Mouse (Mus musculus): Measurements from ENCODE around the gene Trim65.
"Not testable (repeated sequence)": the region's sequence is repeated elsewhere in the genome, so short reads cannot be mapped to it uniquely, and the experiment has no call there.

Gene Trim65

GRCm38 (mm10) chr11:116138468-116139138, 7.7 kb upstream of the Trim65 start, which contains the start of gene Mrpl38:
TSS of gene Mrpl38 (minus strand) at chr11:116138868.
- peak; percentile 76 for DNase-seq (ENCODE audit: low read depth, low spot score)

GRCm38 (mm10) chr11:116138096-116138467, 7.2 kb upstream of the Trim65 start:
- DNase-seq (ENCODE audit: low read depth, low spot score) = no peak

- no peak for DNase-seq (ENCODE audit: low read depth, low spot score)
Observed at GRCm38 (mm10) chr11:116134171-116134570, 3.2 kb upstream of the Trim65 start.

- no peak for DNase-seq (ENCODE audit: low read depth, low spot score)
Observed at GRCm38 (mm10) chr11:116133497-116133896, 2.6 kb upstream of the Trim65 start.

- no peak for DNase-seq (ENCODE audit: low read depth, low spot score)
Observed at GRCm38 (mm10) chr11:116132366-116133333, 1.7 kb upstream of the Trim65 start.

GRCm38 (mm10) chr11:116131349-116132170, 632 bp upstream of the Trim65 start:
- DNase-seq (ENCODE audit: low read depth, low spot score) = no peak

GRCm38 (mm10) chr11:116129993-116130487, 888 bp downstream of the Trim65 start:
- DNase-seq (ENCODE audit: low read depth, low spot score) = no peak

- no peak for DNase-seq (ENCODE audit: low read depth, low spot score)
Observed at GRCm38 (mm10) chr11:116129091-116129790, 1.7 kb downstream of the Trim65 start.

- DNase-seq (ENCODE audit: low read depth, low spot score) = no peak
Observed at GRCm38 (mm10) chr11:116127986-116128385, 2.9 kb downstream of the Trim65 start.

- no peak for DNase-seq (ENCODE audit: low read depth, low spot score)
Observed at GRCm38 (mm10) chr11:116127156-116127980, 3.6 kb downstream of the Trim65 start, which contains the start of gene Trim47. TSS of gene Trim47 (minus strand) at chr11:116127210.

GRCm38 (mm10) chr11:116126261-116126660, 4.7 kb downstream of the Trim65 start:
- DNase-seq (ENCODE audit: low read depth, low spot score) = no peak

GRCm38 (mm10) chr11:116121731-116122245, 9.1 kb downstream of the Trim65 start:
- DNase-seq (ENCODE audit: low read depth, low spot score) = not testable (repeated sequence)

GRCm38 (mm10) chr11:116117819-116118218, 13.1 kb downstream of the Trim65 start:
- DNase-seq (ENCODE audit: low read depth, low spot score) = no peak

- no peak for DNase-seq (ENCODE audit: low read depth, low spot score)
Observed at GRCm38 (mm10) chr11:116117241-116117640, 13.7 kb downstream of the Trim65 start.

- DNase-seq (ENCODE audit: low read depth, low spot score) = no peak
Observed at GRCm38 (mm10) chr11:116111611-116112203, 19.2 kb downstream of the Trim65 start.

- no peak for DNase-seq (ENCODE audit: low read depth, low spot score)
Observed at GRCm38 (mm10) chr11:116111067-116111466, 19.9 kb downstream of the Trim65 start.

GRCm38 (mm10) chr11:116110540-116110939, 20.4 kb downstream of the Trim65 start:
- DNase-seq (ENCODE audit: low read depth, low spot score) = no peak

- DNase-seq (ENCODE audit: low read depth, low spot score) = no peak
Observed at GRCm38 (mm10) chr11:116110131-116110530, 20.8 kb downstream of the Trim65 start.

- DNase-seq (ENCODE audit: low read depth, low spot score) = no peak
Observed at GRCm38 (mm10) chr11:116109441-116110081, 21.4 kb downstream of the Trim65 start.

Data from brain, embryonic 18.5 days (tissue).